Mouse (Mus musculus) embryonic fibroblast, embryonic 13.5 days (primary cell): ENCODE measurements around the gene Cdk17.

Experiments used
- CTCF ChIP-seq: IDR thresholded peaks from 2 replicates; pipeline ENCODE4 v1.5.1; 2011; ENCODE audit warnings: mild to moderate bottlenecking, control low read depth, low read length, moderate library complexity, borderline replicate concordance; ENCODE audit not compliant: insufficient read depth
- POLR2A ChIP-seq: IDR thresholded peaks from 2 replicates; pipeline ENCODE4 v1.6.1; 2011; ENCODE audit warnings: low read depth, mild to moderate bottlenecking, control low read depth, low read length, moderate library complexity

- TF ChIP-seq POLR2A (no peak), CTCF (no peak)
These were observed 45.9 kb upstream of the Cdk17 start for GRCm38 (mm10) chr10:93114782-93115181.
